25 mouse cellular contexts compared by ENCODE assay signal in the genomic region with DNA sequence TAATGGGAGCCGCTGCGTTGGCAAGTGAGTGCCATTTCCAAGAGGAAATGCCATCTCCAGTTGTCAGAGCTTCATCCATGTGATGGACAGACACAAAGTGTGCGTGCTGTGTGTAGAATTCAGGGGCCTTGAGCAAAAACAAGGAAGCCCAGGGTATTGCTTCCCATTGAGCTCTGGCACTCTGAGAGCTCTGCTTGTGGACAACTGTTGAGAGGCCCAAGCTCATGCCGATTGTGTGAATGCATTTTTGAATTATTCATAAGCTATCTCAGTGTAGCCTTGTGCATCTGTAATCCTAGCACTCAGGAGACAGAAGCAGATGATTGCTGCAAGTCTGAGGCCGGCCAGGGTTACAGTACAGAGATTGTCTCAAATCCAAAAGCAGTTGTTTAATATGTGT. TPM values are rescaled to one million over a fixed set of nuclear protein-coding genes. Genes with fewer than 3 reads are reported as not detected.
DNase-seq lines count a peak whose midpoint lies in the region; ATAC-seq lines count a peak whose summit lies in the region.
"Had no signal": no experiment of that assay in that cellular context is flagged by ENCODE, and none has a peak within 500 bp of the region (broad histone marks: within the 10 kb centered on the region; RNA-seq: fewer than 3 reads in every experiment).

No protein-coding gene starts in this region.

- H3K27me3 ChIP-seq in hindbrain, embryonic 13.5 days = no peaks in the 10 kb centered on the region
- H3K27me3 ChIP-seq in hindbrain, embryonic 10.5 days (ENCODE audit: insufficient read depth, poor library complexity, severe bottlenecking) = no peaks in the 10 kb centered on the region
- H3K27me3 ChIP-seq in forebrain, embryonic 15.5 days = no peaks in the 10 kb centered on the region
- H3K27me3 ChIP-seq in midbrain, embryonic 14.5 days (ENCODE audit: control insufficient read depth, insufficient read depth, low read length) = no peaks in the 10 kb centered on the region
- H3K27me3 ChIP-seq: CH12.LX; limb, embryonic 15.5 days; liver, embryonic 15.5 days; neural tube, embryonic 13.5 days had no signal

- no peak overlapping the region for H3K4me2 ChIP-seq in hindbrain, embryonic 13.5 days
- no peak overlapping the region for H3K4me2 ChIP-seq in forebrain, embryonic 15.5 days (replicated peaks)
- no peak overlapping the region for H3K4me2 ChIP-seq in midbrain, embryonic 14.5 days (ENCODE audit: low read length)
- H3K4me2 ChIP-seq: limb, embryonic 15.5 days; liver, embryonic 15.5 days; neural tube, embryonic 13.5 days had no signal

- ATAC-seq in hindbrain, embryonic 13.5 days (ENCODE audit: low FRiP score) = peak; percentile 39; the same call in 1 of the 2 replicates
- ATAC-seq in forebrain, embryonic 15.5 days (replicated peaks) = peak; percentile 43; the same call in 1 of the 2 replicates
- peak; percentile 27; the same call in 1 of the 2 replicates for ATAC-seq in midbrain, embryonic 14.5 days (ENCODE audit: low FRiP score, low TSS enrichment)
- ATAC-seq in monocyte, adult 5-6 weeks (replicated peaks; ENCODE audit: insufficient number of reproducible peaks, low FRiP score, low TSS enrichment, poor library complexity, severe bottlenecking) = no peak
- ATAC-seq: inflammation-experienced regulatory T-cells, adult 6 months had no signal

- no peak overlapping the region for H3K27ac ChIP-seq in hindbrain, embryonic 13.5 days
- no peak overlapping the region for H3K27ac ChIP-seq in hindbrain, embryonic 10.5 days
- H3K27ac ChIP-seq in forebrain, embryonic 15.5 days (replicated peaks) = 0 out of 2 replicates have a peak overlapping the region, but pooled peaks have one; percentile 23
- 0 out of 2 replicates have a peak overlapping the region, but pooled peaks have one; percentile 5 for H3K27ac ChIP-seq in midbrain, embryonic 14.5 days (replicated peaks; ENCODE audit: low read depth, low read length)
- H3K27ac ChIP-seq: embryonic facial prominence, embryonic 10.5 days; limb, embryonic 15.5 days; liver, embryonic 15.5 days; neural tube, embryonic 13.5 days had no signal

- H3K4me1 ChIP-seq in hindbrain, embryonic 13.5 days (replicated peaks) = peaks cover 8% of the 10 kb centered on the region
- H3K4me1 ChIP-seq in hindbrain, embryonic 10.5 days (replicated peaks) = peaks cover 5% of the 10 kb centered on the region; the same call in 1 of the 2 replicates
- H3K4me1 ChIP-seq in forebrain, embryonic 15.5 days = peaks cover 6% of the 10 kb centered on the region
- no peaks in the 10 kb centered on the region for H3K4me1 ChIP-seq in midbrain, embryonic 14.5 days (ENCODE audit: control insufficient read depth, insufficient read depth, low read length)
- H3K4me1 ChIP-seq: embryonic facial prominence, embryonic 10.5 days; limb, embryonic 15.5 days; liver, embryonic 15.5 days; neural tube, embryonic 13.5 days had no signal

- no peak for DNase-seq in hindbrain, embryonic 10.5 days (ENCODE audit: low spot score)
- DNase-seq in Muller cell, postnatal 12 days (ENCODE audit: inconsistent ontology term) = peak; percentile 28
- peak; percentile 63 for DNase-seq in midbrain, embryonic 14.5 days
- no peak for DNase-seq in adrenal gland, adult (ENCODE audit: inconsistent age in 2 of 2, low spot score in 1 of 2)
- no peak for DNase-seq in heart, adult 8-10 months (ENCODE audit: low spot score)
- DNase-seq: adrenal gland, postnatal 36 days; gastrocnemius, postnatal 14 days; kidney, adult 9 months; kidney, postnatal 36 days; thymus, postnatal 14 days had no signal

- H3K9ac ChIP-seq in hindbrain, embryonic 13.5 days = no peak overlapping the region
- H3K9ac ChIP-seq in forebrain, embryonic 15.5 days (replicated peaks) = no peak overlapping the region
- no peak overlapping the region for H3K9ac ChIP-seq in midbrain, embryonic 14.5 days (replicated peaks; ENCODE audit: low read length)
- H3K9ac ChIP-seq: limb, embryonic 15.5 days; liver, embryonic 15.5 days; neural tube, embryonic 13.5 days had no signal

- H3K36me3 ChIP-seq in hindbrain, embryonic 13.5 days = peaks cover 78% of the 10 kb centered on the region
- peaks cover 92% of the 10 kb centered on the region for H3K36me3 ChIP-seq in hindbrain, embryonic 10.5 days
- peaks cover 49% of the 10 kb centered on the region for H3K36me3 ChIP-seq in forebrain, embryonic 15.5 days
- H3K36me3 ChIP-seq in midbrain, embryonic 14.5 days (ENCODE audit: control insufficient read depth, insufficient read depth, low read length) = peaks cover 74% of the 10 kb centered on the region

- no peaks in the 10 kb centered on the region for H3K9me3 ChIP-seq in hindbrain, embryonic 13.5 days
- H3K9me3 ChIP-seq in hindbrain, embryonic 10.5 days = no peaks in the 10 kb centered on the region
- H3K9me3 ChIP-seq in forebrain, embryonic 15.5 days = no peaks in the 10 kb centered on the region
- no peaks in the 10 kb centered on the region for H3K9me3 ChIP-seq in midbrain, embryonic 14.5 days (ENCODE audit: control insufficient read depth, low read length)
- H3K9me3 ChIP-seq: embryonic facial prominence, embryonic 10.5 days; limb, embryonic 15.5 days; liver, embryonic 15.5 days; neural tube, embryonic 13.5 days had no signal

- WGBS in hindbrain, embryonic 13.5 days = 51% methylated on average over 5 of the region's 5 CpGs
- 83% methylated on average over 5 of the region's 5 CpGs for WGBS in hindbrain, embryonic 10.5 days
- 39% methylated on average over 5 of the region's 5 CpGs for WGBS in forebrain, embryonic 15.5 days
- WGBS in midbrain, embryonic 14.5 days = 37% methylated on average over 5 of the region's 5 CpGs

- no peak overlapping the region for H3K4me3 ChIP-seq in hindbrain, embryonic 13.5 days
- H3K4me3 ChIP-seq in hindbrain, embryonic 10.5 days = no peak overlapping the region
- H3K4me3 ChIP-seq in forebrain, embryonic 15.5 days = no peak overlapping the region
- no peak overlapping the region for H3K4me3 ChIP-seq in midbrain, embryonic 14.5 days (replicated peaks; ENCODE audit: low read depth, low read length)
- H3K4me3 ChIP-seq: embryonic facial prominence, embryonic 10.5 days; limb, embryonic 15.5 days; liver, embryonic 15.5 days; neural tube, embryonic 13.5 days had no signal

RNA-seq across cellular contexts. Expression of gene Fgfr1op, which starts 11.8 kb away (rescaled TPM):
- polyA plus RNA-seq in hindbrain, embryonic 13.5 days (2015; fragmentation: Nextera tagmentation; extraction: Ambion mirVana) = 26.6 and 28.1 TPM in 2 replicates
- 40.5 and 43.6 TPM in 2 replicates for polyA plus RNA-seq in hindbrain, embryonic 10.5 days (2016; fragmentation: Nextera tagmentation; extraction: Ambion mirVana)
- 23.6 and 27.2 TPM in 2 replicates for polyA plus RNA-seq in forebrain, embryonic 15.5 days (2015; fragmentation: Nextera tagmentation; extraction: Ambion mirVana)
- 26.2 and 31.7 TPM in 2 replicates for polyA plus RNA-seq in midbrain, embryonic 14.5 days (2014; fragmentation: Nextera tagmentation; extraction: Ambion mirVana)
- 10 to 100 TPM; 16.3 to 20.0 (median 17.5) TPM for total RNA-seq in heart, adult 8-10 months (2022)
- total RNA-seq in monocyte, adult 5-6 weeks (2017) = 22.4 to 37.0 TPM (median 25.6 TPM) in 3 replicates

RNA-seq across cellular contexts. Expression of gene Rnaset2a, which starts 29.2 kb away (rescaled TPM):
- polyA plus RNA-seq in hindbrain, embryonic 13.5 days (2015; fragmentation: Nextera tagmentation; extraction: Ambion mirVana) = 14.9 and 15.2 TPM in 2 replicates
- polyA plus RNA-seq in hindbrain, embryonic 10.5 days (2016; fragmentation: Nextera tagmentation; extraction: Ambion mirVana) = 18.3 and 19.2 TPM in 2 replicates
- polyA plus RNA-seq in forebrain, embryonic 15.5 days (2015; fragmentation: Nextera tagmentation; extraction: Ambion mirVana) = 12.0 and 12.1 TPM in 2 replicates
- polyA plus RNA-seq in midbrain, embryonic 14.5 days (2014; fragmentation: Nextera tagmentation; extraction: Ambion mirVana) = 10.8 and 11.8 TPM in 2 replicates
- total RNA-seq in heart, adult 8-10 months (2022) = 10 to 100 TPM; 18.4 to 22.5 (median 22.1) TPM
- total RNA-seq in monocyte, adult 5-6 weeks (2017) = 48.3 to 53.4 TPM (median 53.2 TPM) in 3 replicates

RNA-seq across cellular contexts. Expression of gene Gm49673, which starts 29.5 kb away (rescaled TPM):
- not detected in 2 replicates for polyA plus RNA-seq in hindbrain, embryonic 13.5 days (2015; fragmentation: Nextera tagmentation; extraction: Ambion mirVana)
- 0.16 TPM in 1 of 2 replicates, not detected in the other for polyA plus RNA-seq in hindbrain, embryonic 10.5 days (2016; fragmentation: Nextera tagmentation; extraction: Ambion mirVana)
- polyA plus RNA-seq in forebrain, embryonic 15.5 days (2015; fragmentation: Nextera tagmentation; extraction: Ambion mirVana) = 0.14 and 0.48 TPM in 2 replicates
- polyA plus RNA-seq in midbrain, embryonic 14.5 days (2014; fragmentation: Nextera tagmentation; extraction: Ambion mirVana) = 0.15 TPM in 1 of 2 replicates, not detected in the other
- total RNA-seq in heart, adult 8-10 months (2022) = not detected
- total RNA-seq in monocyte, adult 5-6 weeks (2017) = 4.2 to 5.7 TPM in 2 of 3 replicates, not detected in the other
- total RNA-seq: CH12.LX; common myeloid progenitor, adult 5-6 weeks; MEL had no signal
- polyA plus RNA-seq: embryonic facial prominence, embryonic 10.5 days; heart, postnatal 0 days; limb, embryonic 15.5 days; liver, embryonic 15.5 days; lung, embryonic 16.5 days had no signal

RNA-seq across cellular contexts. Expression of gene Ccr6, which starts 58.8 kb away (rescaled TPM):
- not detected in 2 replicates for polyA plus RNA-seq in hindbrain, embryonic 13.5 days (2015; fragmentation: Nextera tagmentation; extraction: Ambion mirVana)
- 0.14 TPM in 1 of 2 replicates, not detected in the other for polyA plus RNA-seq in hindbrain, embryonic 10.5 days (2016; fragmentation: Nextera tagmentation; extraction: Ambion mirVana)
- not detected in 2 replicates for polyA plus RNA-seq in forebrain, embryonic 15.5 days (2015; fragmentation: Nextera tagmentation; extraction: Ambion mirVana)
- polyA plus RNA-seq in midbrain, embryonic 14.5 days (2014; fragmentation: Nextera tagmentation; extraction: Ambion mirVana) = not detected in 2 replicates
- under 1 TPM in 1 of 4 experiments, not detected in 3; 0.22 TPM for total RNA-seq in heart, adult 8-10 months (2022)
- 8.5 to 10.9 TPM (median 9.5 TPM) in 3 replicates for total RNA-seq in monocyte, adult 5-6 weeks (2017)
- total RNA-seq: adrenal gland, postnatal 36 days; common myeloid progenitor, adult 5-6 weeks; gastrocnemius, postnatal 14 days; left cerebral cortex, postnatal 25 days; MEL had no signal
- polyA plus RNA-seq: cerebellum, adult 2 months; embryonic facial prominence, embryonic 10.5 days; heart, postnatal 0 days; limb, embryonic 15.5 days; liver, embryonic 15.5 days; neural tube, embryonic 13.5 days had no signal

Comparison
In these comparisons a context has a peak if more than half of its experiments do, and no peak if none do; other contexts are left out.
1. H3K27ac ChIP-seq: peak in forebrain, embryonic 15.5 days (single experiment) and midbrain, embryonic 14.5 days (single experiment); none in hindbrain, embryonic 13.5 days (single experiment) and hindbrain, embryonic 10.5 days (single experiment).
2. DNase-seq: peak in Muller cell, postnatal 12 days (single experiment) and midbrain, embryonic 14.5 days (single experiment); none in hindbrain, embryonic 10.5 days (single experiment), adrenal gland, adult (0 of 2) and heart, adult 8-10 months (single experiment).